Mouse (Mus musculus) erythroblast, embryonic 14.5 days (primary cell): ENCODE data around the gene 1700016C15Rik. TPM values are rescaled to one million over a fixed set of nuclear protein-coding genes. Genes with fewer than 3 reads are reported as not detected.

ENCODE experiments used
- H3K27me3 ChIP-seq: 2 replicates; pipeline ENCODE4 v1.6.1; 2012; ENCODE audit warnings: inconsistent platforms; ENCODE audit not compliant: control insufficient read depth
- H3K36me3 ChIP-seq: 2 replicates; pipeline ENCODE4 v1.6.1; 2012; ENCODE audit warnings: mild to moderate bottlenecking, inconsistent platforms; ENCODE audit not compliant: control insufficient read depth
- H3K4me1 ChIP-seq: 2 replicates; pipeline ENCODE4 v1.6.1; 2012; ENCODE audit warnings: inconsistent platforms; ENCODE audit not compliant: control insufficient read depth
- H3K4me3 ChIP-seq: replicated peaks from 2 replicates; pipeline ENCODE3; 2012; ENCODE audit warnings: moderate library complexity, mild to moderate bottlenecking, inconsistent platforms
- H3K9me3 ChIP-seq: 2 replicates; pipeline ENCODE4 v1.6.1; 2012; ENCODE audit warnings: low read length, inconsistent platforms, mixed read lengths; ENCODE audit not compliant: control insufficient read depth
- GATA1 ChIP-seq: IDR thresholded peaks from 2 replicates; pipeline ENCODE4 v1.6.1; 2012; ENCODE audit warnings: low read length, inconsistent platforms, mixed read lengths
- TAL1 ChIP-seq: IDR thresholded peaks from 3 replicates; pipeline ENCODE4 v1.6.1; 2012; ENCODE audit warnings: low read length, inconsistent platforms, mixed read lengths
- polyA plus RNA-seq: library from polyadenylated mRNA; stranded (reverse); fragments of >175 nt; gene quantifications from 2 replicates; pipeline ENCODE4 v1.2.3, GENCODE M21; 2012

1700016C15Rik gene
- polyA plus RNA-seq, 1 experiment: not detected

GRCm38 (mm10) chr1:177714397-177715012 is 15.1 kb upstream of the 1700016C15Rik start:
- Histone ChIP-seq H3K4me3 (no peak overlapping the region), H3K9me3 (peaks cover 3% of the 10 kb centered on the region), H3K4me1 (peaks cover 33% of the 10 kb centered on the region), H3K36me3 (no peaks in the 10 kb centered on the region), H3K27me3 (no peaks in the 10 kb centered on the region)
- TF ChIP-seq GATA1 (no peak), TAL1 (no peak)

DNA sequence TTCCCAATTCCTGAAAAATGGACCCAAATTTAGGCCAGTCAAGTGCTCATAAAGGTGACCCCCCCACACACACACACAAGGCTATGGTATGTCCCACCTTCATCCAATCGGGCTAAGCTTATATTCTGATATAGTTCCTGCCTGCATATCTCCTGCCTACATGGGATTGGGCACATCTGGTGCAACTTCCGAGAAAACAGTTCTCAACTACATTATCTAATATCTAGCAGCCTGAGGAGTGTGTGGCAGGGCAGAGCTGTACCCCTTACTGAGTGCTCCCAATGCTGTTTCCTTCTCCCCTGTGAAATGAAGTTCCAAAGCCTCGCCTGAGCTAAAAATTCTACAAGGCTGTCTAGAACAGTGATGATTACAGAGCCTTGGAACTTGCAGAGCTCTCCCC is 13.2 kb upstream of the 1700016C15Rik start:
- H3K4me1 ChIP-seq: peaks cover 28% of the 10 kb centered on the region
- TF ChIP-seq TAL1 (no peak), GATA1 (no peak)
- H3K9me3 ChIP-seq: no peaks in the 10 kb centered on the region
- no peaks in the 10 kb centered on the region for H3K27me3 ChIP-seq
- no peak overlapping the region for H3K4me3 ChIP-seq
- H3K36me3 ChIP-seq: no peaks in the 10 kb centered on the region

DNA sequence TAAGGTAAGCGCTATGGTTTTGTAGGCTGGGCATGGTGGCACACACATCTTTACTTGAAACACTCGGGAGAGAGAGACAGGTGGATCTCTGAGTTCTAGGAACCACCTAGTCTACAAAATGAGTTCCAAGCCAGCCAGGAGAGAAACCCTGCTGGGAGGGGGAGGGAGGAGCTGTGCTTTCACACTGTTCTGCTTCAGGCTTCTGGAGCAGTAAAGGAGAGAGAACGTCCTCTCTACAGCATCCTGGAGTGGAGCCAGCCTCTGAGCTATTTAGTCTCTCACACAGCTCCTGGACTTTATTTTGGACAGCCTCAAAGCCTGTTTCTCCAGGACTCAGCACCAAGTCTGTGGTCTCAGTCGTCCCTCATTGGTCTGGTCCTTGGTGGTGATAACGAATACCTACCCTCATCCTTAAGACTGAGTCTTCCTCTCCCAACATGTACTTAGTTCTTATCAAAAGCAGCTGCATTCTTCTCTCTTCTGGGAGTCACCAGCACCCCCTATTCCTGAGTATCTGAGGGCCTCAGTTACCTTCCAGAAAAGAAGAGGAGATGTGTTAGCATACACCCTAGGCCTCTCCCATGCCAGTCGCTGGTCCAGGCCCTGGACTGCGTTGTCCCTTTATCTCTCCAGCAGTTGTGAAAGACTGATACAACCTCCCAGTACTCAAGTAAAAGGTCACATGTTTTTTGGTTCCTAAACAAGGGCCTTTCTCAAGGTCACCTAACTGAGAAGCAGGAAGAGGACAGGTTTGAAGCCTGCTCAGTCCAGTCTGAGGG is 12.4 kb upstream of the 1700016C15Rik start:
- Histone ChIP-seq H3K4me1 (peaks cover 22% of the 10 kb centered on the region), H3K4me3 (no peak overlapping the region), H3K9me3 (no peaks in the 10 kb centered on the region), H3K36me3 (no peaks in the 10 kb centered on the region), H3K27me3 (no peaks in the 10 kb centered on the region)
- TF ChIP-seq TAL1: no peak
- TF ChIP-seq GATA1: no peak

DNA sequence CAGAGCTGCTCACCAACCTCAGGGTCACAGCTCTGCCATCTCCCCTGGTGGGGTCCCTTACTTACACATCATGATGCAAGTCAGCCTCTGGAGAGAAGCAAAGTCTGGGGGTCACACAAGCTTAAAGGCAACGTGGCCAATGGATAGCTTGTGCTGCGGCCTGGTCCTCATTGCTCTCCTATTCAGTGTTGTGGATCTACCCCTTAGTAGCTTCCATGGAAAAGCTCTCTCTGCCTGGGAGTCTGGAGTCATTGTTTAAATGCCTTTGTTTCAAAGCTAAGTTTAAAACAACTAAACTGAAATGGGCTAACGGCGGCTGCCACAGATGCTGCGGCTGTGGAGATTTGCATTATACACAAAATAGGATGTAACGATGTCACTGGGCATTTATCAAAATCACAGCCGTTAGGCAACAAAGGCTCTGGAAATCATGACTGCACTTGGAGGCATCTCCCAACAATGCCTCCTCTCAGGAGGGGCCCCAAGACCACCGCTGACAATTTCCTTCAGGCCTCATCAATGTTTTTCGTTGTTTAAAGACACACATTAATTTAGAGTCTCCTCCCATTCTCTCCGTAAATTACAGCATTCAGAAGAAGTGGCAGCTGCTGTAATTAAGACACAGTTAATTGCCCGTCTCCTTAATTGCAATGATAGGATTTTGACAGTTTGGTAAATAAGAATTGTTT is 11.1 kb upstream of the 1700016C15Rik start:
- TF ChIP-seq TAL1 (no peak), GATA1 (no peak)
- H3K4me1 ChIP-seq: peaks cover 22% of the 10 kb centered on the region
- no peak overlapping the region for H3K4me3 ChIP-seq
- H3K9me3 ChIP-seq: no peaks in the 10 kb centered on the region
- H3K36me3 ChIP-seq: no peaks in the 10 kb centered on the region
- no peaks in the 10 kb centered on the region for H3K27me3 ChIP-seq

DNA sequence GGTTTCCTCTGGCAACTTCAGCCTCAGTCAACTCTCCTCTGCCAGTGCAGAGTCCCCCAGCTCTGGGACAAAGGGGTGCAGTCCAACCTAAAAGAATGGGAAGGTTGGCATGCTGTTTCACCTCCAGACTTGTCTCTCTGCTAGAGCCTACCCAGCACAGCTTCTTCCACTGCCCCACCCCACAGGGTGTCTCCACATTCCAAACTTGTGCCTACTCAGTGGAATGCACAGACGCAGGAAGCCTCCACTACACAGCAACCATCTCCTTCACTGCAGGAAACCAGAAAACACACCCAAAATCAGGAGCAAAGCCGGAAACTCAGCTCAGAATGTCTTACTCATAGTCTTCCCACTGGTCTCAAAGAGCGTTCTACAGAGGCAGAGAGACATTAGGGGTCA is 10.6 kb upstream of the 1700016C15Rik start:
- H3K4me3 ChIP-seq: no peak overlapping the region
- no peaks in the 10 kb centered on the region for H3K27me3 ChIP-seq
- no peaks in the 10 kb centered on the region for H3K9me3 ChIP-seq
- H3K4me1 ChIP-seq: peaks cover 22% of the 10 kb centered on the region
- no peaks in the 10 kb centered on the region for H3K36me3 ChIP-seq
- no peak for TF ChIP-seq TAL1
- TF ChIP-seq GATA1: no peak

GRCm38 (mm10) chr1:177723786-177724185 is 5.8 kb upstream of the 1700016C15Rik start:
- no peak overlapping the region for H3K4me3 ChIP-seq
- H3K9me3 ChIP-seq: no peaks in the 10 kb centered on the region

DNA sequence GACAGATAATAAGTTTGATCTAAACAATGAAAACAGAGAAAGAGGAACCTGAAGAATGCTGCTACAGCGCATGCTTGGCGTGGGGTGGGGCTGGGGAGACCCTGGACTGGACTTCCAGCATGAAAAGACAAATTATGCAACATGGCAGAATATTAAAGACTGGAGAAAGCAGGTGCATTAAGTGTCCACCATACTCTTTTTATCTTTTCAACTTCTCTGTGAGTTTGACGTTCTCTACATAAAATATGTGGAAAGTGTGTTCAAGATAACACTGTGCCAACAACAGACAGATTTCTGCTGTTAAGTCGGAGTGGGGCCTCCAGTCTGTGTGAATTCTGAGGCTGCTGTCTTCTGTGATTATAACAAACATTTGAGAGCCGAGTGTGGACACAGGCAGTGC is 2.7 kb upstream of the 1700016C15Rik start:
- no peak overlapping the region for H3K4me3 ChIP-seq
- TF ChIP-seq TAL1 (no peak), GATA1 (no peak)

More at GRCm38 (mm10) chr1:177723786-177724185, 5.8 kb upstream of the 1700016C15Rik start:
- no peak for TF ChIP-seq TAL1
- no peak for TF ChIP-seq GATA1
- Histone ChIP-seq H3K27me3 (no peaks in the 10 kb centered on the region), H3K4me1 (peaks cover 4% of the 10 kb centered on the region; the same call in 1 of the 2 replicates), H3K36me3 (no peaks in the 10 kb centered on the region)

DNA sequence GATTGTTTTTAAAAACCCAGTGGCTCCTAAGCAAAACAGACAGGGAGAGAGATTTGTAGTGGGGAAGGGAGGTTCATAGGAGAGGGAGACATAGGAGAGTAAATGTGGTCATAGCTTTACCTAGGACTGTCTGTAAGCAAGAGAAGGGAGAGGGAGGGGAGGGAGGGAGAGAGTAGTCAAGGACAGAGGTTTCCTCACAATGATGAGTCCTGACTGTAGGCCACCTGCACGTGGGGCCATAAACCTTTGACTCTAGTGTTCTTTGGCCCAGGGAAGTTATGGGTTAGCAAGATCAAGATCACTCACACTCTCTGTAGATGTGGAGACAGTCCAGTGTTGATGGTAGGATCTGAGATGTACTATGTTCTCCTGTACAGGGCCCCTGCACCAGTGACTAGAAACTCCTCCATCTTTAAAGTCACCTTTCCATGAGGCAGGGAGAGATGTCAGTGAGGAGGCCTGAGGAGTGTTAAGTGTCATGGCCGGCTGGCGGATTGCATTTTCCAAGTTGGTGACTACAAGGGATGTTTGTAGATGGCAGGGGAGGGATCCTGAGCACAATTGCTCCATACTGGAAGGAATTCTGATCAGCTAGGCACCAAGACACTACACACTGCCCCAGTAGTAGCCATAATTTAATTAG is 1.6 kb upstream of the 1700016C15Rik start:
- H3K36me3 ChIP-seq: no peaks in the 10 kb centered on the region
- H3K9me3 ChIP-seq: peaks cover 4% of the 10 kb centered on the region; the same call in 1 of the 2 replicates
- peaks cover 4% of the 10 kb centered on the region; the same call in 1 of the 2 replicates for H3K4me1 ChIP-seq
- no peak overlapping the region for H3K4me3 ChIP-seq
- TF ChIP-seq TAL1 (no peak), GATA1 (no peak)
- H3K27me3 ChIP-seq: no peaks in the 10 kb centered on the region

More for the DNA sequence above, 2.7 kb upstream of the 1700016C15Rik start:
- peaks cover 4% of the 10 kb centered on the region; the same call in 1 of the 2 replicates for H3K9me3 ChIP-seq
- peaks cover 4% of the 10 kb centered on the region; the same call in 1 of the 2 replicates for H3K4me1 ChIP-seq
- H3K36me3 ChIP-seq: no peaks in the 10 kb centered on the region
- H3K27me3 ChIP-seq: no peaks in the 10 kb centered on the region
